Mouse (Mus musculus) lung, adult 2 months (tissue): ENCODE measurements around the gene Styx. TPM values are rescaled to one million over a fixed set of nuclear protein-coding genes. Genes with fewer than 3 reads are reported as not detected.

ENCODE experiments used
- DNase-seq: peaks from one replicate; pipeline ENCODE4 v3.0.0; 2022
- H3K4me1 ChIP-seq: fragments of 200-500 bp; 2 replicates; pipeline ENCODE4 v1.6.1; 2011; ENCODE audit warnings: low read length; ENCODE audit not compliant: control insufficient read depth, insufficient read depth
- H3K4me3 ChIP-seq: fragments of 200-500 bp; replicated peaks from 2 replicates; pipeline ENCODE3; 2011; ENCODE audit warnings: low read depth, mild to moderate bottlenecking, control low read depth, low read length; ENCODE audit errors: extremely low read depth
- CTCF ChIP-seq: fragments of 200-500 bp; IDR thresholded peaks from 2 replicates; pipeline ENCODE4 v1.5.1; 2011; ENCODE audit warnings: mild to moderate bottlenecking, low read length, control low read depth; ENCODE audit not compliant: insufficient read depth
- POLR2A ChIP-seq: fragments of 200-500 bp; IDR thresholded peaks from 2 replicates; pipeline ENCODE4 v1.6.1; 2011; ENCODE audit warnings: low read depth, mild to moderate bottlenecking, control low read depth, low read length, borderline replicate concordance; ENCODE audit errors: extremely low read depth
- WGBS: fragments of 180-500 bp; shearing (Covaris S2); methylation state at CpG from one replicate; pipeline ENCODE4 v1.1.7; 2018; 5-methylcytosine and 5-hydroxymethylcytosine counted together
- polyA plus RNA-seq: library from polyadenylated mRNA; depleted of rRNA; stranded (reverse); fragments of >200 nt; gene quantifications from 2 replicates; pipeline ENCODE4 v1.2.3, GENCODE M21; 2012; rRNA removed

The Styx gene
- 6.4 and 26.5 TPM in 2 replicates for polyA plus RNA-seq

- TF ChIP-seq POLR2A (peak; percentile 37; the same call in 1 of the 2 replicates), CTCF (no peak)
- WGBS: under 1% methylated on average over 78 of the region's 93 CpGs
- peak; percentile 95 for DNase-seq
Observed at GRCm38 (mm10) chr14:45350931-45351859, at the start of gene Styx. TSS of gene Styx (plus strand) at chr14:45351093.

GRCm38 (mm10) chr14:45303939-45304338 lies 47.0 kb upstream of the Styx start:
- no peaks in the 10 kb centered on the region for H3K4me1 ChIP-seq
- no peak overlapping the region for H3K4me3 ChIP-seq
- no peak for DNase-seq
- 75% methylated on average over 4 of the region's 4 CpGs for WGBS
- TF ChIP-seq POLR2A: no peak
- no peak for TF ChIP-seq CTCF

More at GRCm38 (mm10) chr14:45350931-45351859, at the start of gene Styx:
- Histone ChIP-seq H3K4me1 (peaks cover 4% of the 10 kb centered on the region; the same call in 1 of the 2 replicates), H3K4me3 (peak within 1 kb of the TSS; percentile 66)

GRCm38 (mm10) chr14:45304389-45304788 lies 46.5 kb upstream of the Styx start:
- Histone ChIP-seq H3K4me1 (no peaks in the 10 kb centered on the region), H3K4me3 (no peak overlapping the region)
- no peak for DNase-seq
- no peak for TF ChIP-seq CTCF
- no peak for TF ChIP-seq POLR2A
- 77% methylated on average over 4 of the region's 4 CpGs for WGBS

- no peak for TF ChIP-seq POLR2A
- TF ChIP-seq CTCF: no peak
- Histone ChIP-seq H3K4me3 (no peak overlapping the region), H3K4me1 (no peaks in the 10 kb centered on the region; the same call in 1 of the 2 replicates)
- WGBS: 88% methylated on average over 5 of the region's 5 CpGs
- no peak for DNase-seq
Observed at GRCm38 (mm10) chr14:45305852-45306251, 45.0 kb upstream of the Styx start.

- 81% methylated on average over 8 of the region's 8 CpGs for WGBS
- DNase-seq: no peak
- TF ChIP-seq CTCF (no peak), POLR2A (no peak)
- Histone ChIP-seq H3K4me3 (no peak overlapping the region), H3K4me1 (no peaks in the 10 kb centered on the region; the same call in 1 of the 2 replicates)
Observed at GRCm38 (mm10) chr14:45307630-45308328, 43.1 kb upstream of the Styx start.

GRCm38 (mm10) chr14:45309646-45310045 lies 41.2 kb upstream of the Styx start:
- no peak overlapping the region for H3K4me3 ChIP-seq
- DNase-seq: no peak
- 69% methylated on average over 13 of the region's 13 CpGs for WGBS
- no peaks in the 10 kb centered on the region; the same call in none of the 2 replicates for H3K4me1 ChIP-seq
- TF ChIP-seq CTCF: no peak
- no peak for TF ChIP-seq POLR2A

- 91% methylated on average over 14 of the region's 14 CpGs for WGBS
- no peak for DNase-seq
- Histone ChIP-seq H3K4me3 (no peak overlapping the region), H3K4me1 (no peaks in the 10 kb centered on the region; the same call in none of the 2 replicates)
- TF ChIP-seq POLR2A (no peak), CTCF (no peak)
Observed at GRCm38 (mm10) chr14:45310101-45310500, 40.8 kb upstream of the Styx start.

- 65% methylated on average over 5 of the region's 5 CpGs for WGBS
- TF ChIP-seq POLR2A (no peak), CTCF (no peak)
- peaks cover 12% of the 10 kb centered on the region for H3K4me1 ChIP-seq
- no peak overlapping the region for H3K4me3 ChIP-seq
- no peak for DNase-seq
Observed at GRCm38 (mm10) chr14:45316927-45317326, 34.0 kb upstream of the Styx start.

- no peak for TF ChIP-seq POLR2A
- no peak for TF ChIP-seq CTCF
- H3K4me3 ChIP-seq: peak overlapping the region; percentile 98
- DNase-seq: no peak
- WGBS: under 1% methylated on average over 34 of the region's 38 CpGs
- peaks cover 12% of the 10 kb centered on the region for H3K4me1 ChIP-seq
Observed at GRCm38 (mm10) chr14:45317921-45318411, 32.9 kb upstream of the Styx start.
